Mouse (Mus musculus): ENCODE results near the gene Slc5a3.
A peak's percentile ranks its signal among the peaks of the same experiment; 100 is the strongest.
"Not testable (repeated sequence)": the region's sequence is repeated elsewhere in the genome, so short reads cannot be mapped to it uniquely, and the experiment has no call there.

Slc5a3 gene

DNA sequence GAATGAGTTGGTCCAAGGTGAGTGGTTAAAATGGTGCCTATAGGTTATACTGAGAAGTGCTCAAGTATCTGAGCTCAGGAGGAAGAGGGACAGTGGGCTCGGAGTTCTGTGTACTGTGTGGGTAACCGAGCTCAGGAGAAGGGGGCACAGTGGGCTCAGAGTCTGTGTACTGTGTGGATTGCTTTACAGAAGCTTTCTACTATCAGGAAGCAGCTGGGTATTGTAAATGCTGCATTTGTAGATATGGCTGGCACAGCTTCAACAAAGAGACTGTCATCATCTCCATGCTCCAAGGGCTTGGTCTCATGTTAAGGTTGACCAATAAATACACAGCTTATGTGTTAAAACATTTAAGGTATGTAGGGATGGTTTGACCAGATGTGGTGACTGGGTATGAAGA, 6.7 kb downstream of the Slc5a3 start:
- DNase-seq, result no peak

DNA sequence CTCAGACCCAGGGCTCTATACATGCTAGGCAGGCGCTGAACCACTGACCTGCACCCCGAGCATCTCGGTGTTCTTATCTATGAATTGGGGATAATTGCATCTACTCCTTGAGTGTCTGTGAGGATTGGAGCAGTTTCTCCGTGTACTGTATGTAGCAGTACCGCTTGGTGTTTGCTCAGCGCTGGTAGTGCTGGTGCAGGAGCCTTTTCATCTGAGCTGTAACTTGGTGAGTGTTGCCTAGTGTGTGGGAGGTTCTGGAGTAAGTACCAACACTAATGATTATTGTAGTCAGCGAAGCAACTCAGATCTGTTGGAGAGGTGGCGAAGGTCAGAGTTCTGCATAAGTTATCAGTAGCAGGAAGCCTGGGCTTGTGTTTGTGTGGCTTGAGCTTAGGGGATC, 12.2 kb downstream of the Slc5a3 start:
- DNase-seq, result no peak

DNA sequence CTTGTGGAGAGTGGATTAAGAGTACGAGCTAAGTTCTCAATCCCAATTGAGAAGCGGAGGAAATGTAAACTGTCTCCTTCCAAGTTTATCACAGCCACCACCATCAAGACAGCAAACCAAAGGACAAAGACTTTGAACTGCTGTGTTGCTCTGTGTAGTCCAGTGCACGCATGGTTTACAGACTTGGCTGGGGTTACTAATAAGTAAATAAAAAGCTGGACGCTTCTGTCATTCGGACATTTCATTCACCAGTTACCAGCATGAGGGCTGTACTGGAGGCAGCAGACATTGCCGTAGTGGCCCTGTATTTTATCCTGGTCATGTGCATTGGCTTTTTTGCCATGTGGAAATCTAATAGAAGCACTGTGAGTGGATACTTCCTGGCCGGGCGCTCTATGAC, 18.7 kb downstream of the Slc5a3 start:
- DNase-seq, result no peak

DNA sequence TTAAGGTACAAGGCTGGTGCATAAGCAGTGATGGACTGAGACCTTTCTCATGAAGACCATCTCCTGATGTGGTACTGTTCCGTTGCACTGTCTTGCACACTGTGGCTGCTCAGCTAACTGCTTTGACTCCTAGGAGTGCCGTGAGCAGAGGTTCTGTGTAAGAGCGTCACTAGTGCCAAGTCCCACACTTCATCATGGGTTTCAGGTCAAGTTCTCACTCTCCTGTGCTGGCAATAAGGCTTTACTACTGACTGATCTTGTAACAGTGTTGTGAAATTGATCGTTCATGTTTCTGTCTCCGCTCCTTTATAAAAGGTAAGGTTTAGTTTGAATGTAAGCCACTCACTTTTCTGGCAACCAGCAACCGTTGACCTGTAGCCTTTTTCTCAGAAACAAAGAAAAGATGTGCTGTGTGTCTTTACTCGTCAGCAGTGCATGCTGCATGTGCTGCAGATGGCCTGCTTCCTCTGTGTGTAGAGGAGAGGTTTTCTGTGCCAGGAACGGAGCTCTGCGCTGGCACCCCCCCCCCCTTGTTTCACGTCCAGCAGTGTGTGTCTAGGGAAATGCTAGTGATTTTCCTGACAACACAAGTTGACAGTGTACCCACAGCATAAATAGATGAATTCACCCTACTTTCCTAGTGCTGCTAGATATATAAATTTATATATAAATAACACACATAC, 25.8 kb downstream of the Slc5a3 start:
- no peak for DNase-seq

DNA sequence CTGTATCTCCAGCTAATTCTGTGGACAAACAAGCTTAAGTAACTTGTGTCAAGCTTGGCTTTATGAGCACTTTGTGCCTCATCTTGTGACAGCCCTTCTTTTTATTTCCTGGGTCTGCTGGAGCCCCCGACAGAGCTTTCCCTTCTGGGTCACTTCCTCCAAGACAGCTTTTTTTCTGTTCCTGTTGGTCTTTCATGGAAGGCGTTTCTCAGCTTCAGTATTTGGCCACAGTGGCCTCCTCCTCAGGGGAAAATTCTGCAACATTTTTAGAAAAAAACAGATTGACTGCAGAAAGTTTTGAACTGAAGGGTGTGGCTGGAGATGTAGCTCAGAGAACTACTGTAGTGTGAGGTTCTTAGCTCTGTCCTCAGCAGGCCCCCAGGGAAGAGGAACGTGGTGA, 31.1 kb downstream of the Slc5a3 start:
- no peak for DNase-seq

DNA sequence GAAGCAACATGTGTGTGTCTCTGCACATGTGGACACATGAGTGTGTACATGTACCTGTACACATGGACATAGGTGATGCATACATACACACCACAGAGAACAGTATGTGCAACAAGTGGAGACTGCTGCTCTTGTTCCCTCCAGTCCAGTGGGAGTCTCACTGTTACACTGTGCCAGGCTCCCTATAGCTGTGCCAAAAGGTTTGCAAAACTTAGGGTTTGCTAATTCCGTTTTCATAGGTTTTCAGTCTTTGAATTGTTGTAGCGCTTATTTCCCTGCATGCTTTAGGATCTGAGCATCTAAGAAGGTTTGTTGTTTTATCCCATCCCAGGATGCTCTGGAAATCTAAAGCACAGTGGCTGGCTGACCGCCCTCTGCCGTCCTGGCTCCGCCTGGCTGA, 33.8 kb downstream of the Slc5a3 start:
- DNase-seq, result no peak

DNA sequence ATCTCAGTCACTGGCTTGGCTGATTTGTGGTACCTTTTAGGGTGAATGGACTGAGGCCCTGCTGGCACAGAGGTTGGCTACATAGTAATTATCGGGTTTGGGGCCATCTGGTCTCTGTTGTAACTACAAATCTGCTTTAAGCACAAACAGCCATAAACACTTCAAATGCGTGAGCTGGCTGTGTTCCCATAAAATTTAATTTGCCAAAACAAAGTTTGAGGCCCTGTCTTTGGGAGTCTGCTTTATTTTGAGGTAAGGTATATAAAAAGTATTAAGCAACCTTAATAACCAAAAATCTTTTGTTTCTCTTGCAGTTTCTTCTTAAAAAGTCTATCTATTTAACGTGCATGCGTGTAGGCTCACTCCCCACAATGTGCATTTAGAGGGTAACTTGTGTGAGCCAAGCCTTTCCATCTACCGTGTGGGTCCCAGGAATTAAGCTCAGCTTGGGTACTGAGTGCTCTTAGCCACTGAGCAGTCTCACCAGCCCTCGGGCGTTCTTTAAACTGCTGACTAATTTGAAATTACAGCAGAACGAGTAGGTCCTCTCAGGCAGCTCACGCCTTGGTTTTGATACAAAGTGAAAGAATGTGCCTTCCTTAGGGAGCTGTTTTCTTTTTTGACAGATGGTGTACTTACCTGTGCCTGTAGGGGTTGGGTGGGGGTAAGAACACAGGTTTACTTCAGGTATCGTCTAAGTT, 40.4 kb downstream of the Slc5a3 start:
- no peak for DNase-seq

DNA sequence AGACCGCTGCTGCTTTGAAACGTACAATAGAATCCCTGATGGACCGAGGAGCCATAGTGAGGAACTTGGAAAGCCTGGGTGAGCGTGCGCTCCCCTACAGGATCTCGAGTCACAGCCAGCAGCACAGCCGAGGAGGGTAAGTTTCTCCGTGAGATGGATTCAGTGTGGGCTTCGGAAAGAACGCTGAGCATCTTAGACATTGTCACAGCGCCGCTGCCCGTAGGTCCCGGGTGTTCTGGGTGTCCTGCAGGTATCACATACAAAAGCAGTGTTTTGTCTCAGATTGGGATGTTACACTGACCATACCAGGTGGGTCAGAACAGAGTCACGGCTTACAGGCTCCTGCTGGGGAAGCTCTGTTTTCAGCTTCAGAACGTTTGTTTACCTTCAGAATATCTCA, 41.5 kb downstream of the Slc5a3 start:
- no peak for DNase-seq

DNA sequence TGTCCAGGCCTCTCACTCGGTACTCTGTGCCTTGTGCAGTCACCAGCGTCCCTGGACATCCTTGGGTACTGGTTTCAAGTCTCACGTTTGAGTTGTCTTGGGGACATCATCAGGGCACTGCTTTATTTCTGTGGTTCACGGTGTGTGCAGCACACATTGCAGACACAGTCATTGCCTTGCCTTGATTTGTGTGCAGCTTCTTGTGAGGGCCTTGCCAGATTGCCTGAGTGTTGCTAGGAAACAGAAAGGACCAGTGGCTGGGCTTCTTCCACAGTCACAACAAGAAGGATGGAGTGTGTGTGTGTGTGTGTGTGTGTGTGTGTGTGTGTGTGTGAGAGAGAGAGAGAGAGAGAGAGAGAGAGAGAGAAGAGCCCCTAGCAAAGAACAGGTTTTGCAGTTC, 42.0 kb downstream of the Slc5a3 start:
- DNase-seq, result no peak

DNA sequence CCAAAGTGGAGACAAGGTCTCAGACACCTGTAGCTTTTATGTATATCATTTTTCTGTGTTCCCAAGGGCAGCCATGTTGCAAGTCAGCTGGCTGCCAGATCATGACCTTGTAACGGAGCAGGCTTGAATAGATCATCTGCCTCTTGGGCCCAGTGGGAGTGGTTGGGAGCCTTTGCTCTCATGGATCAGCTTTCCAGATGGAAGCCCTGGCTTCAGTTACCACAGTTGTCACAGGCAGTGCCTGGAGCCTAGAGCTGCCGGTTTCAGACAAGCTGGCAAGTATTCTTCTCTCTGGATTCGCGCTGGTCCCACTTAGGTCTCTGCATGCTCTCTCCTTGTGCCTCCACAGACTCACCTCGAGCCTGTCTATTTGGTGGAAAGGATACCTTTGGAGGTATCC, 44.0 kb downstream of the Slc5a3 start:
- DNase-seq, result no peak

DNA sequence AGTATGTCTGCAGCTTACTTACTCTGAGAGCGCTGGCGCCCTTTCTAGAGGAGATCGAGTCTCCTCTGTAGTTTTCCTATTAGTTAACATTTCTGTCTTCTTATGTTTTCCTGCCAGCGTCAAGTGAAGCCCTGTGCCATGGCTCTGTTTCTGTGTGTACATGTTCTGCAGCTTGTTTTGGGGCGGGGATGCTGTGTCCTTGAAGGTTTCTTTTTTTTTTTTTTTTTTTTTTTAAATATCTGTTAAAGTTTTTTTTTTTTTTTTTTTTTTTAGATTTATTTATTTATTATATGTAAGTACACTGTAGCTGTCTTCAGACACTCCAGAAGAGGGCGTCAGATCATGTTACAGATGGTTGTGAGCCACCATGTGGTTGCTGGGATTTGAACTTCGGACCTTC, 44.8 kb downstream of the Slc5a3 start:
- DNase-seq, result not testable (repeated sequence)

DNA sequence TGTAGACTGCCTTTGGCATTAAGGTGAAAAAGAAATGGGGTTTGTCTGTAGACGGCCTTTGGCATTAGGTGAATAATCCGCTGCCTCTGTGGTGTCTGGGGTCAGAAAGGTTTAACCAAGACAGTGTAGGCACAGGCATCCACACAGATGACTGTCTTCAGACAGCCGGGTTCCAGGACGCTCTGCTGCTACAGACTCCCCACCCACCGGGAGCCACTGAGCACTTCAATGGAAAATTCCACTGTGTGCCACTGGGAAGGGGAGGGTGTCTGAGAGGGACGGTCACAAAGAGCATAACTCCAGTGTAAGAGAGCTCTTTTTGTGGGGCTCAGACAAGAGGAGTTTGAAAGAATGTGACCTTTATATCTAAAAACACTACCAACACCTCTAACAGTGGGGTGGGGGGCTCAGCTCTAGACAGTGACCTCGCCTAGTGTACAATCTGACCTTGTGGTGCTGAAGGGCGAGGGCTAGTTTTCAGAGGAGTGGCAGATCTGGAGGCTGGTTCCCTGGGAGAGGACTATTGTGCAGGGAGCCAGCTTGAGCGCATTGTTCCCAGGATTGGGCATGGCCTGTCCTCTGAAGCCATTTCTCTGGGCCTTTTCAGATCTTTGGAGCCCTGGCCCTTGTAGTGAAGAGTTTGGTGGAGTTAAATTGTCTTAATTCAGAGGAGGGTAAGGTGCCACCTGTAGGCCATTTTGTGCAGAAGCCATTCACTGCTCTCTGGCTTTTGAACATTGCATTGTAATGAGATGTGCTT, 45.6 kb downstream of the Slc5a3 start:
- no peak for DNase-seq

DNA sequence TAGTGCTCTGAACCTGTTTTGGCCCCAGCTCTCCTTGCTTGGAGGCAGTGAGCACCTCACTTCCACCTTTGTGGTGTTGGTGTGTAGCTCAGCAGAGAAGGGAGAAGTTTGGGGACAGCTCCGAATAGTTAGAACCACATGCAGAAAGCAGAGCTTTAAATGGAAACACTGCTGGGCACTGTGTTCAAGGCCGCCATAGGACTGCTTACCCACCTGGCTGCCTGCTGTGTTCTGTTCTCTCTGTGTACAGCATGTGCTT, 46.1 kb downstream of the Slc5a3 start:
- DNase-seq, result no peak

DNA sequence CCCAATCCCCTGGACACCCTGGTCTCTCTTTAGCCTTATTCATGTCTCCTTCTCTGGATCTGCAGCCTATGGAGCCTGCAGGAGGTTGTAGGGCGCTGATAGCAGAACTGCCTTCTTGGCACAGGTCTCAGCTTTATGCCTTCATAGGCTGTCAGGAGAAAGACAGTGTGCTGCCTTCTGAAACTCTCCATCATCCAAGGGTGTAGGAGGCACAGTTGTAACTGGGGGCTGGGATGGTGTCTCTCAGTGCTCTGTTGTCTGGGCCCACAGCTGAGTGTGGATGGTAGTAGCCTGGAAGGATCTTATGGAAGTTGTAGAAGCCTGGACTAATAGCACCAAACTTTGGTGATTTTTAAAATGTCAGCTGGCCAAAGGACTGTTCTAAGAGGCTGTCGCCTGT, 46.8 kb downstream of the Slc5a3 start:
- DNase-seq, result no peak

DNA sequence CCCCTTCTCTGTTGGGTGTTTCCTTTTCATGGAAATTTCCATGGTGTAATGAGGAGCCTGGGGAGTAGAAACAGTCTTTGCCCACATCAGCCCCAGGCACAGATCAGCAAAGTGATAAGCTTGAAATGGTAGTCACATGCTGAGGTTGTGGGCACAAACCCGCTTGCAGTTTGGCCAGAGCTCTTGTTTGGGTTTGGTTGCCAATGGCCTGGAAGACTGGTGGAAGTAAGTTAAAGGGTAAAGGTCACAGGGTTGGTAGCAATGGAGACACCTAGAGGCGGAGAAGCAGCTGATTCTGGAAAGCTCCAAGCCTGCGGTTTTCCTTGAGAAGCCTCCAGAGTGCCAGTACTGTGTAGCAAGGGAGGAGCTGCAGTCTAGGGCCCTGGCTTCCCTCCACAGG, 47.5 kb downstream of the Slc5a3 start:
- DNase-seq, result no peak

DNA sequence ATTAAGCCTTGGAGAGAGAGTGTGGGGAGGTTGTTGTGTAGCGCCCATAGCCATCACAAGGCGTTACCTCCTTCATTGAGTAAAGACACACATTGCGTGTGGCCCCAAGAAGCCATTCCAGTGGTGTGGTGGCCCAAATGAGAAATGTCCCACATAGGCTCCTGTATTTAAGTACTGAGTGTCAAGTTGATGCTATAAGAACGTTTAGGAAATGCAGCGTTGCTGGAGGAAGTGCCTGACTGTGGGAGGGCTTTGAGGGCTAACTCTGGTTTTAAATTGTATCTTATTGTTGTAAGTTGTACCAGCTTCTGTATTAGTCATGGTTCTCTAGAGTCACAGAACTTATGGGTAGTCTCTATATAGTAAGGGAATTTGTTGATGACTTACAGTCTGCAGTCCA, 49.2 kb downstream of the Slc5a3 start:
- no peak for DNase-seq

DNA sequence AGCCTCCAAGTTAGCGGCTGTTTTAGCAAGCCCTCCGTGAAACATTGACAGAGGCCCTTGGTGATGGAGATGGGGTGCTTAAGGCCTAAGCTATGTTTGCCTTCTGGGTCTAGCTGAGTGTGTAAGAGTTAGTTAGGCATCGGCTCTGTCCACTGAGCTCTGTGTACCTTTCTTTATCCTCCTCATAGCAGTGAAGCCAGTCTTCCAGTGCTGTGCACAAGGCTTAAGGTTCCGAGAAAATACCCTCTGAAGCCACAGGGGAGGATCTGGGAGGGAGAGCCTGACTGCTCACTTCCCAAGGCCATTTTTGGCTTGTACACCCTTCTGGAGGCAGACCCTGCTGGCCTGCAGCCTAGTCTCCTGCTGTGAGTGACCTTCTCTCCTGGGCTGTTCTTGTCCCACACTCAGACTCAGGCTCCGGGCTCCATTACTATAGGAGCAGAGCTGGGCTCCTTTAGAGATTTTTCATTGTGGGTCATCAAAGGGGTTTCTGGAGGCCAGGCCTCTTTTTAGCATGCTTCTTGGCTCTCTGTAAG, 56.7 kb downstream of the Slc5a3 start:
- peak; percentile 61 for DNase-seq

DNA sequence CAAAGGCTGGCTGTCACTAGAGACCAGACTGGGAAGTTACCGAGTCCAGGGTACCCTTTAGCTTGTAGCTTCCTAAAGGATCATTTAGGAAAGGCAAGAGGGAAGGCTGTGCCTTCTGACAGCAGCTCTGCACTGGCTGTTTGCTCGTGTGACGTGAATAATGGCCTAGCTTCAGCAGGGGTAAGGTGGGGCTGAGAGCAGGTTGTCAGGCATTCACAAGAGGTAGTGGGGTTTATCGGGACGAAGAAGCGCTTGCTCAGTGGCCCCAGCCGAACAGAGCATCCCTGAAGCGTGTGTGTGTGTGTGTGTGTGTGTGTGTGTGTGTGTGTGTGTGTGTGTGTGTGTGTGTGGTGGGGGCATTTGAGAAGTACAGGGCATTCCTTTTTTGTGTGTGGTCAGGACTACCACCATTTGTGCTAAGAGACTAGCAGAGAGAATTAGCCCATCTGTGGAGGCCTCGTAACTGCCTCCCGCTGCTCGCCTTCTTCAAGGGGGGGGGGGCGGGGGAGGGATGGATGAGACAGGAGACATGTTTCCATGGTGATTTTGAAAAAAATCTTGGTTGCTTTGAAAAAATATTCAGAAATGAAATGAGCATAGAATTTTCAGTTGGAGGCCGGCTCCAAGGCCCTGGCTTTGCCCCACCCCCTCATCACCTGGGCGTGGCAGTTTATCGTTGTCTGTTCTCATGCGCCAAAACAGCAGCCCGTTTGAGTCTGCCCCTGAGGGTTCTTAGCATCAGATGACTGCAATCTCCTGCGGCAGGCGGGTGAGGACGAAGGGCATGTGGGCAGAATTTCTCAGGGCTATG, 57.7 kb downstream of the Slc5a3 start:
- peak; percentile 63 for DNase-seq

DNA sequence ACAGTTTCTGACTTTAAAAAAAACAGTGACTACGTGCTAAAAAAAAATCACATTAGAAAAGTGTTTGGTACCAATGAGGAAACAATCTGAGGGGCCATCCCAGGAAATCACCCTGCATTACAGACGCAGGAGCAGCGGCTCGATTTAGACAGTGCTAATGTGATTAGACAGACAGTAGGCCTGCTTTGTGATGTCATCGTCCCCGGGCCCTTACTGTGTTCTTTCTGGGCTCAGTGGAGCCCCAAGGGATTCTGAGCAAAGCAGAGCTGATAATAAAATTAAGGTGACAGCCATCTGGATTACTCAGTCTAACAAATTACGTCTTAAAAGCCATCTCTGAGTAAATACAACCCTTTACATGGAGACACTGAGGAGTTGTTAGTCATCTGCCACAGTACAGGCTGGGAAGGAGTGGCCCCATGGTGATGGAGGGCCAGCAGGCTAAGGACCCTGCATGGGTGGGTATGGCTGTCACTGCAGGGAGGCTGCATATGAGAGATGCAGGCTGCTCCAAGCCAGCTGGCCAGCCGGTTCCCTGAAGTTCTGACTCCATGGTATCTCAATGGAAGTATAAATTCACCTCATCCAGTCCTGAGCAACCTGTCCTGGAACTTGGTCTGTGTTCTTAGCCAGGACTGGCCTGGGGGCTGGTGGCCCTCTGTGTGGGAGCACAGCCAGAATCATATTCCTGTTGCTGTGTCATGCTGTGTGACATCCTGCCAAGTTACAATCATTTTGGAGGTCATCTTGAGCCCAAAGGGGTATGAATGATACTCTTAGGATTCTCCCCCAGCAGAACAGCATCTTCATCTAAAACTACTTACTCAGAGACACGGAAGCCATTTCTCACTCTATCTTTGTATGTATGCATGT, 59.5 kb downstream of the Slc5a3 start:
- DNase-seq, result no peak

DNA sequence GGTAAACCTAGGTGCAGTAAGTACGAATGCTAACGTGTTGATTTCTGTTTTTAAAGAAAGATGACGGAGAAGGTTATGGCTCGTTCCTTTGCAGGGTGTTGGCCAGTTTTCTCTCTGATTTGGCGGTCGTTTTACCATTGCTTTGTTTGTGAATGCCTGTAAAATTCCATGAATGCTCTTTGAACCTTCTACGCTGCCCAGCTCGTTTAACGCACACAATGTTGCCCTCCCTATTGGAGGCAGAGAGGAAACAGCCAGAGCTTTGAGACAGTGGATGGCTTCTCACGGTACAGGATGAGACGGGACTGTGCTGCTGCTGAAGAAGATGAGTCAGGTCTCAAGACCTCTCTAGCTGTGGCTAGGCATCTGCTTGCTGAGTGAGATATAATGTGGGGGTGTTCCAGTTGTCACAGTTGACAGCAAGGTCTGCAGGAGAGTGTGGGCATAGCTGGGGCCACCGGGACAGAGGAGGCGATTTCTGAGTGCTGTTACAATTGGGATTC, 60.9 kb downstream of the Slc5a3 start:
- DNase-seq, result no peak

DNA sequence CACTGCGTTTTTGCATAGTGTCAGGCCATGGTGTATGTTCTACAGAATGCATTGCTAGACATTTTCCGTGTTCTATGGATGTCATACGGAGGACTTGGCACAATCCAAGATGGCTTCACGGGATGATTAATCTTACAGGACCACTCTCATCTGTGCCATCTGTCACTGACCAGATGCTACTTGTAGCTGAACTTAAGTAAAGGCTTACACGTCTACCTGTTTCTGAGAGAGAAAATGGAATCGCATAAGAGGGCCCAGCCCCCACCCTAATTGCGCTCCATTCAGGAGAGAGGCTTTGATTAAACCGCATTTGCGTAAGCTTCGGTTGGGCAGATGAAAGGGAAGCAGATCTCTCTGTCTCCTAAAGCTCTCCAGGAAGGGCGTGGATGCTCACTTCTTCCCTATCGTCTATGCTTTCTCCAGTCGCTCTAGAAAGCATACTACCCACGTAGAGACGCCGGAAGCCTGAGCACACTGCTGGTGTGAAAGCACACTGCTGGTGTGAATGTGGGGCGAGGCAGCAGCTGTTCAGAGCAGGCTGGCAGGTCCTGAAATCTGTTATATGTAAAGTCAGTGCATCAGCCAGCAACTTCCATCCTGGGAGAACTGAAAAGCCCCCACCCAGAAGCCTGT, 62.9 kb downstream of the Slc5a3 start:
- DNase-seq, result no peak

DNA sequence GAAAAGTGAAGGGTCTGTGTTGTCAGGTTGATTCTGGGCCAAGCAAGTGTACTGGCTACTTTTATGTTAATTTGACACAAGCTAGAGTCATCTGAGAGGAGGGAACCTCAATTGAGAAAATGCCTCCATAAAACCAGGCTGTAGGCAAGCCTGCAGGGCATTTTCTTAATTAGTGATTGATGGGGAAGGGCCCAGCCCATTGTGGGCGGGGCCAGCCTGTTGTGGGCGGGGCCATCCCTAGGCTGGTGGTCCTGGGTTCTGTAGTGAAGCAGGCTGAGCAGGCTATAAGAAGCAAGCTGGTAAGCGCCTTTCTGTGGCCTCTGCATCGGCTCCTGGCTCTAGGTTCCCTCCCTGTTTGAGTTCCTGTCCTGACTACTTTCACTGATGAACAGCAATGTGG, 69.1 kb downstream of the Slc5a3 start:
- no peak for DNase-seq

All from cerebellum, adult 11-12 months (tissue).